Mouse (Mus musculus) stomach, embryonic 16.5 days (tissue): Measurements from ENCODE around the gene Primpol. TPM values are rescaled to one million over a fixed set of nuclear protein-coding genes. Genes with fewer than 3 reads are reported as not detected.
A peak's percentile ranks its signal among the peaks of the same experiment; 100 is the strongest.

ENCODE experiments used
- ATAC-seq: fragments of 200-750 bp; cut with Nextera tagmentation; 2 replicates; pipeline ENCODE4 v1.8.0; 2017; ENCODE audit warnings: moderate number of reproducible peaks, moderate TSS enrichment; ENCODE audit not compliant: insufficient read depth, low FRiP score
- H3K27ac ChIP-seq: fragments of 300-500 bp; sonication (generic); 2 replicates; pipeline ENCODE4 v1.5.1; 2014; ENCODE audit warnings: low read length
- H3K27me3 ChIP-seq: fragments of 300-500 bp; sonication (generic); 2 replicates; pipeline ENCODE4 v1.6.1; 2014; ENCODE audit warnings: low read length, control low read depth, mixed read lengths; ENCODE audit not compliant: control insufficient read depth, insufficient read depth
- H3K36me3 ChIP-seq: fragments of 300-500 bp; sonication (generic); 2 replicates; pipeline ENCODE4 v1.6.1; 2014; ENCODE audit warnings: low read length; ENCODE audit not compliant: control insufficient read depth, insufficient read depth
- H3K4me1 ChIP-seq: fragments of 300-500 bp; sonication (generic); 2 replicates; pipeline ENCODE4 v1.6.1; 2014; ENCODE audit warnings: low read length, control low read depth, mixed read lengths; ENCODE audit not compliant: control insufficient read depth, insufficient read depth
- H3K4me2 ChIP-seq: fragments of 300-500 bp; sonication (generic); 2 replicates; pipeline ENCODE4 v1.6.1; 2014; ENCODE audit warnings: low read depth, low read length, mixed read lengths
- H3K4me3 ChIP-seq: fragments of 300-500 bp; sonication (generic); replicated peaks from 2 replicates; pipeline ENCODE4 v1.5.1; 2014; ENCODE audit warnings: mild to moderate bottlenecking, low read length
- H3K9ac ChIP-seq: fragments of 300-500 bp; sonication (generic); 2 replicates; pipeline ENCODE4 v1.6.1; 2014; ENCODE audit warnings: low read length
- H3K9me3 ChIP-seq: fragments of 300-500 bp; sonication (generic); replicated peaks from 2 replicates; pipeline ENCODE4 v1.6.1; 2016; ENCODE audit warnings: low read length, control low read depth; ENCODE audit not compliant: control insufficient read depth
- WGBS: fragments of 180-500 bp; shearing (Covaris S2); extraction: QIAGEN DNeasy Blood & Tissue Kit; methylation state at CpG from one replicate; pipeline ENCODE4 v1.1.7; 2014; 5-methylcytosine and 5-hydroxymethylcytosine counted together
- polyA plus RNA-seq: library from polyadenylated mRNA; unstranded; fragments of >200 nt; fragmentation: Nextera tagmentation; extraction: Ambion mirVana; gene quantifications from 2 replicates; pipeline ENCODE4 v1.2.1, GENCODE M21; 2015

The Primpol gene
- polyA plus RNA-seq, 1 experiment from 2014 or later, result 14.6 TPM

GRCm38 (mm10) chr8:46628645-46629044 is 11.6 kb upstream of the Primpol start:
- H3K9me3 ChIP-seq, result no peaks in the 10 kb centered on the region
- no peaks in the 10 kb centered on the region; the same call in 1 of the 2 replicates for H3K4me1 ChIP-seq
- H3K4me3 ChIP-seq, result no peak overlapping the region
- no peak overlapping the region for H3K4me2 ChIP-seq
- H3K27ac ChIP-seq, result no peak overlapping the region
- 86% methylated on average over 1 of the region's 1 CpGs for WGBS
- no peaks in the 10 kb centered on the region for H3K27me3 ChIP-seq
- ATAC-seq, result no peak
- no peaks in the 10 kb centered on the region for H3K36me3 ChIP-seq
- no peak overlapping the region for H3K9ac ChIP-seq

- WGBS, result 76% methylated on average over 7 of the region's 7 CpGs
- no peak overlapping the region for H3K27ac ChIP-seq
- no peak overlapping the region for H3K4me2 ChIP-seq
- no peak for ATAC-seq
- no peaks in the 10 kb centered on the region; the same call in 1 of the 2 replicates for H3K4me1 ChIP-seq
- no peaks in the 10 kb centered on the region for H3K9me3 ChIP-seq
- no peak overlapping the region for H3K9ac ChIP-seq
- no peaks in the 10 kb centered on the region for H3K27me3 ChIP-seq
- H3K36me3 ChIP-seq, result no peaks in the 10 kb centered on the region
- H3K4me3 ChIP-seq, result no peak overlapping the region
Measured at GRCm38 (mm10) chr8:46627881-46628280, 10.9 kb upstream of the Primpol start.

GRCm38 (mm10) chr8:46626642-46627041 is 9.6 kb upstream of the Primpol start:
- H3K27me3 ChIP-seq, result no peaks in the 10 kb centered on the region
- H3K27ac ChIP-seq, result no peak overlapping the region
- H3K4me2 ChIP-seq, result no peak overlapping the region
- no peak for ATAC-seq
- no peak overlapping the region for H3K4me3 ChIP-seq
- no peak overlapping the region for H3K9ac ChIP-seq
- H3K36me3 ChIP-seq, result no peaks in the 10 kb centered on the region
- H3K9me3 ChIP-seq, result no peaks in the 10 kb centered on the region
- WGBS, result 93% methylated on average over 5 of the region's 5 CpGs
- peaks cover 4% of the 10 kb centered on the region for H3K4me1 ChIP-seq

GRCm38 (mm10) chr8:46625166-46625565 is 8.2 kb upstream of the Primpol start:
- 14% methylated on average over 1 of the region's 1 CpGs for WGBS
- H3K36me3 ChIP-seq, result no peaks in the 10 kb centered on the region
- no peak for ATAC-seq
- no peaks in the 10 kb centered on the region for H3K9me3 ChIP-seq
- no peak overlapping the region for H3K27ac ChIP-seq
- H3K27me3 ChIP-seq, result no peaks in the 10 kb centered on the region
- H3K9ac ChIP-seq, result no peak overlapping the region
- no peak overlapping the region for H3K4me2 ChIP-seq
- no peak overlapping the region for H3K4me3 ChIP-seq
- peaks cover 4% of the 10 kb centered on the region for H3K4me1 ChIP-seq

- Histone ChIP-seq H3K9me3 (no peaks in the 10 kb centered on the region), H3K4me3 (no peak overlapping the region), H3K36me3 (no peaks in the 10 kb centered on the region), H3K4me2 (no peak overlapping the region), H3K9ac (no peak overlapping the region), H3K27me3 (no peaks in the 10 kb centered on the region), H3K27ac (0 out of 2 replicates have a peak overlapping the region, but pooled peaks have one; percentile 1), H3K4me1 (peaks cover 17% of the 10 kb centered on the region)
- WGBS, result 58% methylated on average over 9 of the region's 9 CpGs
- no peak for ATAC-seq
Measured at GRCm38 (mm10) chr8:46622446-46623270, 5.6 kb upstream of the Primpol start.

GRCm38 (mm10) chr8:46618639-46619320 is 1.8 kb upstream of the Primpol start:
- H3K27ac ChIP-seq, result no peak overlapping the region
- H3K36me3 ChIP-seq, result no peaks in the 10 kb centered on the region
- peak overlapping the region; percentile 90 for H3K4me3 ChIP-seq
- H3K4me2 ChIP-seq, result peak overlapping the region; percentile 99
- H3K9me3 ChIP-seq, result no peaks in the 10 kb centered on the region
- H3K9ac ChIP-seq, result peak overlapping the region; percentile 88
- ATAC-seq, result no peak
- peaks cover 22% of the 10 kb centered on the region for H3K4me1 ChIP-seq
- H3K27me3 ChIP-seq, result no peaks in the 10 kb centered on the region
- whole genome bisulfite sequencing, result 5% methylated on average over 10 of the region's 10 CpGs

GRCm38 (mm10) chr8:46617690-46618620 is 943 bp upstream of the Primpol start:
- Histone ChIP-seq H3K4me1 (peaks cover 27% of the 10 kb centered on the region), H3K9ac (peak overlapping the region; percentile 88), H3K27me3 (no peaks in the 10 kb centered on the region), H3K36me3 (no peaks in the 10 kb centered on the region), H3K9me3 (no peaks in the 10 kb centered on the region), H3K27ac (peak overlapping the region; percentile 91), H3K4me2 (peak overlapping the region; percentile 99), H3K4me3 (peak overlapping the region; percentile 90)
- no peak; the same call in 1 of the 2 replicates for ATAC-seq
- under 1% methylated on average over 38 of the region's 38 CpGs for WGBS

- H3K27ac ChIP-seq, result no peak overlapping the region
- peak overlapping the region; percentile 81; the same call in 1 of the 2 replicates for H3K9ac ChIP-seq
- WGBS, result 80% methylated on average over 8 of the region's 8 CpGs
- H3K9me3 ChIP-seq, result no peaks in the 10 kb centered on the region
- peaks cover 23% of the 10 kb centered on the region for H3K4me1 ChIP-seq
- ATAC-seq, result no peak
- no peaks in the 10 kb centered on the region for H3K36me3 ChIP-seq
- no peaks in the 10 kb centered on the region for H3K27me3 ChIP-seq
- H3K4me3 ChIP-seq, result no peak overlapping the region; the same call in 1 of the 2 replicates
- H3K4me2 ChIP-seq, result peak overlapping the region; percentile 64
Measured at GRCm38 (mm10) chr8:46615936-46616335, 1.1 kb downstream of the Primpol start.
